15 mouse cellular contexts compared by ENCODE assay signal in genomic region chr1:95657051-95657668, GRCm38 (mm10). TPM values are rescaled to one million over a fixed set of nuclear protein-coding genes. Genes with fewer than 3 reads are reported as not detected.
DNase-seq lines count a peak whose midpoint lies in the region; ATAC-seq lines count a peak whose summit lies in the region.
"Had no signal": no experiment of that assay in that cellular context is flagged by ENCODE, and none has a peak within 500 bp of the region (broad histone marks: within the 10 kb centered on the region; RNA-seq: fewer than 3 reads in every experiment).

No protein-coding gene starts in this region.

- WGBS in liver, embryonic 16.5 days (ENCODE audit: insufficient replicate concordance): 30% methylated on average over 5 of the region's 5 CpGs
- 58% methylated on average over 5 of the region's 5 CpGs for WGBS in liver, embryonic 12.5 days (ENCODE audit: insufficient replicate concordance)
- WGBS in midbrain, embryonic 16.5 days: 86% methylated on average over 5 of the region's 5 CpGs

- no peaks in the 10 kb centered on the region for H3K36me3 ChIP-seq in liver, embryonic 16.5 days (ENCODE audit: control insufficient read depth, insufficient read depth)
- H3K36me3 ChIP-seq in liver, embryonic 12.5 days: no peaks in the 10 kb centered on the region
- H3K36me3 ChIP-seq in midbrain, embryonic 16.5 days (ENCODE audit: control insufficient read depth, insufficient read depth, low read length): peaks cover 4% of the 10 kb centered on the region; the same call in 1 of the 2 replicates

- ATAC-seq in liver, embryonic 16.5 days (ENCODE audit: low read depth): peak; percentile 30; the same call in 1 of the 2 replicates
- no peak for ATAC-seq in liver, embryonic 12.5 days
- ATAC-seq in megakaryocyte-erythroid progenitor cell, adult 5-6 weeks (replicated peaks; ENCODE audit: low FRiP score, low TSS enrichment, poor library complexity, severe bottlenecking): 0 out of 2 replicates have a peak, but pooled peaks have one; percentile 34
- no peak for ATAC-seq in midbrain, embryonic 16.5 days

- H3K9me3 ChIP-seq in liver, embryonic 16.5 days (replicated peaks; ENCODE audit: control insufficient read depth, low read length): no peaks in the 10 kb centered on the region
- no peaks in the 10 kb centered on the region for H3K9me3 ChIP-seq in liver, embryonic 12.5 days (replicated peaks)
- no peaks in the 10 kb centered on the region for H3K9me3 ChIP-seq in midbrain, embryonic 16.5 days (replicated peaks; ENCODE audit: control insufficient read depth, low read length, poor library complexity, severe bottlenecking)
- H3K9me3 ChIP-seq: hindbrain, embryonic 15.5 days; megakaryocyte, embryonic 14.5 days had no signal

- no peak overlapping the region for H3K27ac ChIP-seq in liver, embryonic 16.5 days (ENCODE audit: low read length)
- H3K27ac ChIP-seq in liver, embryonic 12.5 days: no peak overlapping the region
- H3K27ac ChIP-seq in midbrain, embryonic 16.5 days (ENCODE audit: low read length): no peak overlapping the region
- H3K27ac ChIP-seq: hindbrain, embryonic 15.5 days; left cerebral cortex, adult 2 months had no signal

- H3K4me3 ChIP-seq in liver, embryonic 16.5 days (ENCODE audit: low read depth, low read length): no peak overlapping the region
- H3K4me3 ChIP-seq in liver, embryonic 12.5 days: no peak overlapping the region
- H3K4me3 ChIP-seq in midbrain, embryonic 16.5 days (ENCODE audit: low read depth, low read length): no peak overlapping the region
- H3K4me3 ChIP-seq: hindbrain, embryonic 15.5 days; left cerebral cortex, adult 2 months; megakaryocyte, embryonic 14.5 days had no signal

- H3K4me1 ChIP-seq in liver, embryonic 16.5 days (ENCODE audit: control insufficient read depth, low read depth, low read length): no peaks in the 10 kb centered on the region
- no peaks in the 10 kb centered on the region for H3K4me1 ChIP-seq in liver, embryonic 12.5 days
- no peaks in the 10 kb centered on the region for H3K4me1 ChIP-seq in midbrain, embryonic 16.5 days (ENCODE audit: control insufficient read depth, insufficient read depth, low read length)
- H3K4me1 ChIP-seq: hindbrain, embryonic 15.5 days; megakaryocyte, embryonic 14.5 days had no signal

- no peak overlapping the region for H3K4me2 ChIP-seq in liver, embryonic 16.5 days (ENCODE audit: low read depth, low read length)
- no peak overlapping the region for H3K4me2 ChIP-seq in liver, embryonic 12.5 days
- H3K4me2 ChIP-seq in midbrain, embryonic 16.5 days (ENCODE audit: low read length): no peak overlapping the region
- H3K4me2 ChIP-seq: hindbrain, embryonic 15.5 days had no signal

- peak; percentile 89 for DNase-seq in A20 (ENCODE audit: low read depth, low spot score)
- peak; percentile 23 for DNase-seq in T-cell, adult 2 months (ENCODE audit: low spot score)
- no peak for DNase-seq in adrenal gland, adult 8-10 months
- DNase-seq in gastrocnemius, postnatal 25 days: no peak
- DNase-seq: adrenal gland, adult 2 months; cerebellum, adult 9-10 months; kidney, adult 2 months; thymus, adult 2 months had no signal

- H3K9ac ChIP-seq in liver, embryonic 16.5 days (ENCODE audit: low read depth, low read length): no peak overlapping the region
- H3K9ac ChIP-seq in liver, embryonic 12.5 days: no peak overlapping the region
- H3K9ac ChIP-seq in midbrain, embryonic 16.5 days (ENCODE audit: low read depth, low read length): no peak overlapping the region
- H3K9ac ChIP-seq: hindbrain, embryonic 15.5 days had no signal

- H3K27me3 ChIP-seq in liver, embryonic 16.5 days (ENCODE audit: control insufficient read depth, insufficient read depth, low read depth, low read length): no peaks in the 10 kb centered on the region
- H3K27me3 ChIP-seq in liver, embryonic 12.5 days (replicated peaks): no peaks in the 10 kb centered on the region
- H3K27me3 ChIP-seq in midbrain, embryonic 16.5 days (ENCODE audit: control insufficient read depth, insufficient read depth, low read depth, low read length): no peaks in the 10 kb centered on the region
- H3K27me3 ChIP-seq: hindbrain, embryonic 15.5 days; megakaryocyte, embryonic 14.5 days had no signal

RNA-seq across cellular contexts. Expression of gene St8sia4, which starts 10.2 kb away (rescaled TPM):
- 1.6 and 1.9 TPM in 2 replicates for polyA plus RNA-seq in liver, embryonic 16.5 days (2015; fragmentation: Nextera tagmentation; extraction: Ambion mirVana)
- 2.1 and 2.4 TPM in 2 replicates for polyA plus RNA-seq in liver, embryonic 12.5 days (2016; fragmentation: Nextera tagmentation; extraction: Ambion mirVana)
- 5.3 and 5.5 TPM in 2 replicates for total RNA-seq in megakaryocyte-erythroid progenitor cell, adult 5-6 weeks (2014; fragmentation: Nextera tagmentation)
- 10.1 and 12.1 TPM in 2 replicates for total RNA-seq in megakaryocyte-erythroid progenitor cell, adult 5-6 weeks (2017)
- total RNA-seq in adrenal gland, adult 8-10 months (2022): 1 to 10 TPM; 1.4 to 4.4 (median 3.4) TPM
- 45.9 and 47.3 TPM in 2 replicates for polyA plus RNA-seq in midbrain, embryonic 16.5 days (2015; fragmentation: Nextera tagmentation; extraction: Ambion mirVana)
- total RNA-seq in gastrocnemius, postnatal 25 days (2021): 1 to 10 TPM; 2.0 to 2.8 TPM

Comparison
In these comparisons a context has a peak if more than half of its experiments do, and no peak if none do; other contexts are left out.
1. ATAC-seq: peak in liver, embryonic 16.5 days (single experiment) and megakaryocyte-erythroid progenitor cell, adult 5-6 weeks (single experiment); none in liver, embryonic 12.5 days (single experiment) and midbrain, embryonic 16.5 days (single experiment).
2. DNase-seq: peak in A20 (single experiment) and T-cell, adult 2 months (single experiment); none in adrenal gland, adult 8-10 months (single experiment) and gastrocnemius, postnatal 25 days (single experiment).